Mouse (Mus musculus): ENCODE measurements around the gene Klk5.

Gene Klk5

GRCm38 (mm10) chr7:43876444-43876843, 34.7 kb downstream of the Klk5 start:
- DNase-seq (ENCODE audit: low spot score in 2 of 2) = no peak

- no peak for DNase-seq (ENCODE audit: low spot score in 2 of 2)
Observed at GRCm38 (mm10) chr7:43878281-43878680, 36.5 kb downstream of the Klk5 start.

- no peak for DNase-seq (ENCODE audit: low spot score in 2 of 2)
Observed at GRCm38 (mm10) chr7:43880912-43881311, 39.1 kb downstream of the Klk5 start, which contains the start of gene Klk4. Gene Klk4 (plus strand): TSS chr7:43881160.

- no peak for DNase-seq (ENCODE audit: low spot score in 2 of 2)
Observed at GRCm38 (mm10) chr7:43882346-43882745, 40.6 kb downstream of the Klk5 start.

- no peak for DNase-seq (ENCODE audit: low spot score in 2 of 2)
Observed at GRCm38 (mm10) chr7:43882811-43883210, 41.0 kb downstream of the Klk5 start.

- DNase-seq (ENCODE audit: low spot score in 2 of 2) = peak in 1 of 2 experiments; percentile 10
Observed at GRCm38 (mm10) chr7:43883547-43883946, 41.8 kb downstream of the Klk5 start.

- DNase-seq (ENCODE audit: low spot score in 2 of 2) = no peak
Observed at GRCm38 (mm10) chr7:43891365-43891764, 49.6 kb downstream of the Klk5 start.

- DNase-seq (ENCODE audit: low spot score in 2 of 2) = no peak
Observed at GRCm38 (mm10) chr7:43891788-43892187, 50.0 kb downstream of the Klk5 start.

- peak; percentile 36 to 52 for DNase-seq (ENCODE audit: low spot score in 2 of 2)
Observed at GRCm38 (mm10) chr7:43894836-43895235, 53.1 kb downstream of the Klk5 start.

Measured in natural killer cell, adult 2 months (primary cell).